Mouse (Mus musculus) liver, adult 2 months (tissue): ENCODE data around the gene Rgcc. TPM values are rescaled to one million over a fixed set of nuclear protein-coding genes. Genes with fewer than 3 reads are reported as not detected.

Source experiments
- DNase-seq: peaks from one replicate; pipeline ENCODE4 v3.0.0-alpha.2; 2011; ENCODE audit warnings: low read depth, low spot score; ENCODE audit errors: extremely low read depth
- H3K27ac ChIP-seq: fragments of 200-500 bp; replicated peaks from 2 replicates; pipeline ENCODE4 v1.5.1; 2012; ENCODE audit warnings: low read depth, mild to moderate bottlenecking, control low read depth, inconsistent platforms, low read length; ENCODE audit not compliant: insufficient read depth
- H3K27me3 ChIP-seq: fragments of 200-500 bp; 2 replicates; pipeline ENCODE4 v1.6.1; 2012; ENCODE audit warnings: mild to moderate bottlenecking, moderate library complexity, low read length, inconsistent platforms; ENCODE audit not compliant: control insufficient read depth, insufficient read depth
- H3K36me3 ChIP-seq: fragments of 200-500 bp; 2 replicates; pipeline ENCODE4 v1.6.1; 2012; ENCODE audit warnings: low read length, inconsistent platforms; ENCODE audit not compliant: control insufficient read depth, insufficient read depth
- H3K4me1 ChIP-seq: fragments of 200-500 bp; 2 replicates; pipeline ENCODE4 v1.6.1; 2011; ENCODE audit warnings: low read length; ENCODE audit not compliant: control insufficient read depth, insufficient read depth
- H3K4me3 ChIP-seq: fragments of 200-500 bp; 2 replicates; pipeline ENCODE4 v1.5.1; 2011; ENCODE audit warnings: low read depth, mild to moderate bottlenecking, control low read depth, low read length, moderate library complexity; ENCODE audit not compliant: insufficient read depth
- H3K79me2 ChIP-seq: fragments of 200-500 bp; 2 replicates; pipeline ENCODE4 v1.6.1; 2012; ENCODE audit warnings: inconsistent platforms, mild to moderate bottlenecking, low read length, moderate library complexity; ENCODE audit not compliant: control insufficient read depth, insufficient read depth
- H3K9ac ChIP-seq: fragments of 200-500 bp; 2 replicates; pipeline ENCODE4 v1.6.1; 2012; ENCODE audit warnings: low read depth, mild to moderate bottlenecking, control low read depth, inconsistent platforms, low read length
- CTCF ChIP-seq: fragments of 200-500 bp; IDR thresholded peaks from 2 replicates; pipeline ENCODE4 v1.5.1; 2011; ENCODE audit warnings: low read depth, low read length, control low read depth
- POLR2A ChIP-seq: fragments of 200-500 bp; IDR thresholded peaks from 2 replicates; pipeline ENCODE4 v1.6.1; 2011; ENCODE audit warnings: low read length, control low read depth; ENCODE audit not compliant: insufficient read depth; ENCODE audit errors: extremely low read depth
- WGBS: fragments of 180-500 bp; shearing (Covaris S2); methylation state at CpG from one replicate; pipeline ENCODE4 v1.1.7; 2018; 5-methylcytosine and 5-hydroxymethylcytosine counted together
- polyA plus RNA-seq: library from polyadenylated mRNA; depleted of rRNA; stranded (reverse); fragments of >200 nt; gene quantifications from 2 replicates; pipeline ENCODE4 v1.2.3, GENCODE M21; 2012
- total RNA-seq: library from RNA; depleted of rRNA; stranded (reverse); fragments of >200 nt; gene quantifications from 2 replicates; pipeline ENCODE4 v1.2.3, GENCODE M21; 2014

Gene Rgcc
- total and polyA plus RNA-seq, 2 experiments: 0.18 to 0.61 TPM

GRCm38 (mm10) chr14:79263321-79263720 lies 38.1 kb downstream of the Rgcc start:
- Histone ChIP-seq H3K36me3 (no peaks in the 10 kb centered on the region), H3K27ac (no peak overlapping the region), H3K4me3 (no peak overlapping the region), H3K4me1 (no peaks in the 10 kb centered on the region), H3K9ac (no peak overlapping the region), H3K27me3 (no peaks in the 10 kb centered on the region), H3K79me2 (no peaks in the 10 kb centered on the region)
- WGBS: 64% methylated on average over 3 of the region's 3 CpGs
- TF ChIP-seq CTCF: no peak
- DNase-seq: no peak

GRCm38 (mm10) chr14:79262677-79263076 lies 38.8 kb downstream of the Rgcc start:
- no peaks in the 10 kb centered on the region for H3K79me2 ChIP-seq
- TF ChIP-seq CTCF (no peak), POLR2A (no peak)
- WGBS: 87% methylated on average over 4 of the region's 4 CpGs
- H3K27me3 ChIP-seq: no peaks in the 10 kb centered on the region
- H3K36me3 ChIP-seq: no peaks in the 10 kb centered on the region
- no peak overlapping the region for H3K27ac ChIP-seq
- H3K4me3 ChIP-seq: no peak overlapping the region
- no peak overlapping the region for H3K9ac ChIP-seq
- no peak for DNase-seq
- no peaks in the 10 kb centered on the region for H3K4me1 ChIP-seq

GRCm38 (mm10) chr14:79259062-79259779 lies 42.2 kb downstream of the Rgcc start:
- Histone ChIP-seq H3K9ac (no peak overlapping the region), H3K36me3 (no peaks in the 10 kb centered on the region), H3K27ac (no peak overlapping the region), H3K4me3 (no peak overlapping the region), H3K79me2 (no peaks in the 10 kb centered on the region), H3K4me1 (no peaks in the 10 kb centered on the region), H3K27me3 (no peaks in the 10 kb centered on the region)
- DNase-seq: no peak
- no peak for TF ChIP-seq CTCF
- 77% methylated on average over 10 of the region's 10 CpGs for WGBS

- Histone ChIP-seq H3K9ac (no peak overlapping the region), H3K27me3 (no peaks in the 10 kb centered on the region), H3K79me2 (no peaks in the 10 kb centered on the region), H3K36me3 (no peaks in the 10 kb centered on the region), H3K4me3 (no peak overlapping the region), H3K4me1 (no peaks in the 10 kb centered on the region), H3K27ac (no peak overlapping the region)
- TF ChIP-seq POLR2A (no peak), CTCF (no peak)
- WGBS: 75% methylated on average over 5 of the region's 5 CpGs
- DNase-seq: no peak
Measured at GRCm38 (mm10) chr14:79256656-79257055, 44.8 kb downstream of the Rgcc start.

DNA sequence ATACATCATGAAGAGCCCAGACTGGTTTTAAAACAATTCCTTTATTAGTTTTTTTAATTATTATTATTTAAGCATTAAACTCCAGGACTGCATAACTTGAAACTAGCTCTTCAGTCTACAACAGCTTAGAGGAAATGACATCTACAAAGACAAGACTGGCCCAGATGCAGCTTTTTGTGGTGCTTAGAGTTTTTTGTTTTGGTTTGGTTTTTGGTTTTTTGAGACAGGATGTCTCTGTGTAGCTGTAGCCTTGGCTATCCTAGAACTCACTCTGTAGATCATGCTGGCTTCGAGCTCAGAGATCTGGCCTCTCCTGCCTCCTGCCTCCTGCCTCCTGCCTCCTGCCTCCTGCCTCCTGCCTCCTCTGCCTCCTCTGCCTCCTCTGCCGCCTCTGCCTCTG lies 45.7 kb downstream of the Rgcc start:
- WGBS: 69% methylated on average over 1 of the region's 2 CpGs
- Histone ChIP-seq H3K36me3 (no peaks in the 10 kb centered on the region), H3K27me3 (no peaks in the 10 kb centered on the region), H3K27ac (no peak overlapping the region), H3K79me2 (no peaks in the 10 kb centered on the region), H3K9ac (no peak overlapping the region), H3K4me1 (no peaks in the 10 kb centered on the region), H3K4me3 (no peak overlapping the region)
- DNase-seq: no peak
- no peak for TF ChIP-seq CTCF
- TF ChIP-seq POLR2A: no peak

- Histone ChIP-seq H3K27ac (no peak overlapping the region), H3K36me3 (no peaks in the 10 kb centered on the region), H3K4me1 (no peaks in the 10 kb centered on the region), H3K79me2 (no peaks in the 10 kb centered on the region), H3K4me3 (no peak overlapping the region), H3K27me3 (no peaks in the 10 kb centered on the region), H3K9ac (no peak overlapping the region)
- no peak for DNase-seq
- TF ChIP-seq CTCF (no peak), POLR2A (no peak)
- WGBS: 66% methylated on average over 5 of the region's 5 CpGs
Measured at GRCm38 (mm10) chr14:79251727-79252285, 49.6 kb downstream of the Rgcc start.
